In genomic region chr4:93849178-93849577, GRCm38 (mm10) we compare ENCODE assay signal across 29 mouse cellular contexts.
"Had no signal": no experiment of that assay in that cellular context is flagged by ENCODE, and none has a peak within 500 bp of the region (broad histone marks: within the 10 kb centered on the region; RNA-seq: fewer than 3 reads in every experiment).

No protein-coding gene starts in this region.

- H3K9ac ChIP-seq: limb, embryonic 12.5 days; limb, embryonic 13.5 days; limb, embryonic 15.5 days; liver, embryonic 12.5 days; liver, embryonic 13.5 days; liver, embryonic 14.5 days; liver, embryonic 15.5 days; liver, postnatal 0 days; lung, embryonic 14.5 days; lung, embryonic 15.5 days; midbrain, embryonic 12.5 days; midbrain, embryonic 13.5 days; midbrain, embryonic 15.5 days had no signal

- H3K4me1 ChIP-seq: limb, embryonic 10.5 days; limb, embryonic 12.5 days; limb, embryonic 13.5 days; limb, embryonic 15.5 days; liver, embryonic 12.5 days; liver, embryonic 13.5 days; liver, embryonic 15.5 days; lung, embryonic 15.5 days; megakaryocyte, embryonic 14.5 days; midbrain, embryonic 10.5 days; midbrain, embryonic 12.5 days; midbrain, embryonic 13.5 days; midbrain, embryonic 15.5 days had no signal

- H3K4me3 ChIP-seq: limb, embryonic 10.5 days; limb, embryonic 12.5 days; limb, embryonic 13.5 days; limb, embryonic 15.5 days; liver, embryonic 12.5 days; liver, embryonic 13.5 days; liver, embryonic 15.5 days; lung, embryonic 15.5 days; megakaryocyte, embryonic 14.5 days; midbrain, embryonic 10.5 days; midbrain, embryonic 12.5 days; midbrain, embryonic 13.5 days; midbrain, embryonic 15.5 days; myocyte had no signal

- H3K9me3 ChIP-seq: limb, embryonic 10.5 days; limb, embryonic 12.5 days; limb, embryonic 13.5 days; limb, embryonic 15.5 days; liver, embryonic 12.5 days; liver, embryonic 13.5 days; liver, embryonic 15.5 days; lung, embryonic 15.5 days; megakaryocyte, embryonic 14.5 days; midbrain, embryonic 10.5 days; midbrain, embryonic 12.5 days; midbrain, embryonic 13.5 days; midbrain, embryonic 15.5 days had no signal

- ATAC-seq: liver, embryonic 12.5 days; liver, postnatal 0 days; lung, postnatal 0 days; midbrain, embryonic 13.5 days; midbrain, embryonic 15.5 days; midbrain, embryonic 16.5 days had no signal

- DNase-seq: left cerebral cortex, postnatal 4 days; liver; liver, embryonic 13.5 days; liver, postnatal 0 days; lung, adult 18-20 months; lung, adult 2 months; lung, embryonic 14.5 days; lung, postnatal 10 days; lung, postnatal 14 days; lung, postnatal 36 days; lung, postnatal 4 days; midbrain, embryonic 14.5 days had no signal

- H3K27me3 ChIP-seq: limb, embryonic 12.5 days; limb, embryonic 13.5 days; limb, embryonic 15.5 days; liver, embryonic 12.5 days; liver, embryonic 13.5 days; liver, embryonic 15.5 days; lung, embryonic 15.5 days; megakaryocyte, embryonic 14.5 days; midbrain, embryonic 12.5 days; midbrain, embryonic 13.5 days; midbrain, embryonic 15.5 days had no signal

- H3K27ac ChIP-seq: limb, embryonic 10.5 days; limb, embryonic 12.5 days; limb, embryonic 13.5 days; limb, embryonic 15.5 days; liver, embryonic 12.5 days; liver, embryonic 13.5 days; liver, embryonic 14.5 days; liver, embryonic 15.5 days; lung, embryonic 15.5 days; macrophage; midbrain, embryonic 10.5 days; midbrain, embryonic 12.5 days; midbrain, embryonic 13.5 days; midbrain, embryonic 15.5 days had no signal

- H3K36me3 ChIP-seq: limb, embryonic 10.5 days; limb, embryonic 12.5 days; limb, embryonic 13.5 days; limb, embryonic 15.5 days; liver, embryonic 12.5 days; liver, embryonic 13.5 days; liver, embryonic 15.5 days; lung, embryonic 15.5 days; midbrain, embryonic 10.5 days; midbrain, embryonic 12.5 days; midbrain, embryonic 13.5 days; midbrain, embryonic 15.5 days had no signal
